Mouse (Mus musculus) ES-E14 (cell line): ENCODE measurements around the gene Epop. TPM values are rescaled to one million over a fixed set of nuclear protein-coding genes. Genes with fewer than 3 reads are reported as not detected.
A peak's percentile ranks its signal among the peaks of the same experiment; 100 is the strongest.

Experiments
- DNase-seq: peaks from one replicate; pipeline ENCODE4 v3.0.0-alpha.2; 2013; ENCODE audit warnings: low read depth, low spot score
- H3K27ac ChIP-seq: 2 replicates; pipeline ENCODE4 v1.5.1; 2012; ENCODE audit warnings: low read depth, mild to moderate bottlenecking, low read length, moderate library complexity, mixed read lengths; ENCODE audit not compliant: poor library complexity, insufficient read depth, severe bottlenecking
- H3K36me3 ChIP-seq: 2 replicates; pipeline ENCODE4 v1.6.1; 2012; ENCODE audit warnings: mild to moderate bottlenecking, low read length, moderate library complexity, mixed read lengths; ENCODE audit not compliant: control insufficient read depth, poor library complexity, insufficient read depth, severe bottlenecking
- H3K4me1 ChIP-seq, 2 experiments: fragments of 150-350 bp in 1 of 2; sonication (generic) in 1 of 2; 2 replicates each; pipeline ENCODE4 v1.6.1; 2012; ENCODE audit warnings: low read length in 2 of 2, mild to moderate bottlenecking in 1 of 2, mixed read lengths in 1 of 2; ENCODE audit not compliant: control insufficient read depth in 2 of 2, insufficient read depth in 2 of 2, poor library complexity in 1 of 2
- H3K4me3 ChIP-seq, 2 experiments: fragments of 150-350 bp in 1 of 2; sonication (generic) in 1 of 2; 2 replicates each; pipeline ENCODE4 v1.5.1; 2012; ENCODE audit warnings: low read length in 2 of 2, low read depth in 1 of 2, mild to moderate bottlenecking in 1 of 2, mixed read lengths in 1 of 2; ENCODE audit not compliant: insufficient read depth in 1 of 2, poor library complexity in 1 of 2, severe bottlenecking in 1 of 2
- H3K9ac ChIP-seq: 2 replicates; pipeline ENCODE4 v1.6.1; 2012; ENCODE audit warnings: low read depth, mild to moderate bottlenecking, low read length, mixed read lengths; ENCODE audit not compliant: poor library complexity, insufficient read depth, severe bottlenecking
- H3K9me3 ChIP-seq: fragments of 150-350 bp; sonication (generic); 2 replicates; pipeline ENCODE4 v1.6.1; 2012; ENCODE audit warnings: low read depth, mild to moderate bottlenecking, low read length; ENCODE audit not compliant: control insufficient read depth, insufficient read depth
- CHD2 ChIP-seq: IDR thresholded peaks from 2 replicates; pipeline ENCODE4 v1.6.1; 2014; ENCODE audit warnings: mild to moderate bottlenecking, low read depth, low read length, inconsistent platforms
- HCFC1 ChIP-seq: IDR thresholded peaks from 2 replicates; pipeline ENCODE4 v1.6.1; 2012; ENCODE audit warnings: low read length, inconsistent platforms, borderline replicate concordance; ENCODE audit not compliant: insufficient read depth
- MAFK ChIP-seq: IDR thresholded peaks from 2 replicates; pipeline ENCODE4 v1.6.1; 2014; ENCODE audit warnings: mild to moderate bottlenecking, low read depth, low read length, inconsistent platforms; ENCODE audit not compliant: insufficient read depth
- ZC3H11A ChIP-seq: IDR thresholded peaks from 2 replicates; pipeline ENCODE4 v1.6.1; 2012; ENCODE audit warnings: low read depth, mild to moderate bottlenecking, inconsistent platforms, low read length, borderline replicate concordance
- ZNF384 ChIP-seq: IDR thresholded peaks from 2 replicates; pipeline ENCODE4 v1.6.1; 2012; ENCODE audit warnings: low read depth, low read length, inconsistent platforms
- in situ Hi-C, 2 experiments: fragments of 600-800 bp; cut with MboI; formaldehyde crosslinking; loops; one replicate each; pipeline ENCODE4 v1.15.1; 2025; ENCODE audit warnings: low sequenced_read_pairs in 2 of 2, inconsistent platforms in 1 of 2; ENCODE audit not compliant: unreplicated experiment in 2 of 2
- total RNA-seq: library from RNA; depleted of rRNA; stranded (reverse); fragments of 300-350 nt; gene quantifications from 2 replicates; pipeline ENCODE4 v1.2.3, GENCODE M21; 2012

The Epop gene
- total RNA-seq, 1 experiment = 109 TPM

DNA sequence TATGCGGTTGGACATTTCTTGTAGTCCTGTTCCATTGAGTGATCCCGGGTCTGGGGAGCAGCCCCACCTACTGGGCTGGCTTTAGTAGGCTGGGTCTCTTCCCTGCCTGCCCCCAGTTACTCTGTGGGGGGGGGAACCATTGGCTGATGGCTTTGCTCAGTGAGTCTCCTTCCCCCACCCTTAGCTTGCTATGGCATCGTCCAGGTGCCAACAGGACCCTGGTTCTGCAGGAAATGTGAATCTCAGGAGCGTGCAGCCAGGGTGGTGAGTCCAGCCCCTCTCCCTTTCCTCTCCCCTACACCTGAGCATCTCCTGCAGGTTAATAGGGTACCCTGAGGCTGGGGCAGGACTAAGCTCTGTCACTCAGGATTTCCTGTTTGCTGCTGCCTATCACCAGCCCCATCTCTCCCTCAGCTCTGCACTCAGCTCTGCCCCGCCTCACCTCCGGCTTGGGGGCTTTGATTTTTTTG, 35.3 kb upstream of the Epop start:
- peak overlapping the region; percentile 96 for H3K9ac ChIP-seq
- H3K36me3 ChIP-seq = peaks cover 40% of the 10 kb centered on the region
- H3K9me3 ChIP-seq = no peaks in the 10 kb centered on the region
- no peak for TF ChIP-seq ZC3H11A
- no peak for TF ChIP-seq ZNF384
- no peak for TF ChIP-seq CHD2
- no peak for TF ChIP-seq MAFK
- TF ChIP-seq HCFC1 = no peak
- DNase-seq = no peak
- H3K4me1 ChIP-seq = peaks cover 13 to 31% of the 10 kb centered on the region in 2 experiments
- in situ Hi-C loops = no loop called here
- peak overlapping the region; percentile 86 to 91 for H3K4me3 ChIP-seq
- peak overlapping the region; percentile 100; the same call in 1 of the 2 replicates for H3K27ac ChIP-seq

DNA sequence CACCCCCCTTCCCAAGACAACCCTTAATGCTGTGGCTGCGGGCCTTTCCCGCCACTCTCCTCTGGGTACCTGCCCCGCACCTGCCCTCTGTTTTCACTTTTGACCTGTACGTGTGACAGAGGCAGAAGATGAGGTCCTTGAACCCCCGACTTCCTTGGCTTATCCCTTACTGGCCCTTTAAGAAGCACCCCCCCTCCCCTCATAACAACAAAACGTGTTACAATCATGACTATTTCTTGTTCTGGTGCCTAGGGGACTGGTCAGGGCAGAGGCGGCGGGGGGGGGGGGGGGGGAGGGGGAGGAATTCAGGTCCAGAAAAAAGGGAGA, 34.8 kb upstream of the Epop start:
- Histone ChIP-seq H3K9ac (peak overlapping the region; percentile 96), H3K27ac (peak overlapping the region; percentile 100), H3K36me3 (peaks cover 35% of the 10 kb centered on the region), H3K4me1 (peaks cover 11 to 26% of the 10 kb centered on the region in 2 experiments; a peak in 3 of 4 replicates), H3K9me3 (no peaks in the 10 kb centered on the region), H3K4me3 (peak overlapping the region; percentile 86 to 91)
- TF ChIP-seq ZNF384 = no peak
- no peak for TF ChIP-seq CHD2
- no peak for TF ChIP-seq ZC3H11A
- TF ChIP-seq HCFC1 = no peak
- TF ChIP-seq MAFK = no peak
- in situ Hi-C loops = no loop called here
- DNase-seq = no peak

DNA sequence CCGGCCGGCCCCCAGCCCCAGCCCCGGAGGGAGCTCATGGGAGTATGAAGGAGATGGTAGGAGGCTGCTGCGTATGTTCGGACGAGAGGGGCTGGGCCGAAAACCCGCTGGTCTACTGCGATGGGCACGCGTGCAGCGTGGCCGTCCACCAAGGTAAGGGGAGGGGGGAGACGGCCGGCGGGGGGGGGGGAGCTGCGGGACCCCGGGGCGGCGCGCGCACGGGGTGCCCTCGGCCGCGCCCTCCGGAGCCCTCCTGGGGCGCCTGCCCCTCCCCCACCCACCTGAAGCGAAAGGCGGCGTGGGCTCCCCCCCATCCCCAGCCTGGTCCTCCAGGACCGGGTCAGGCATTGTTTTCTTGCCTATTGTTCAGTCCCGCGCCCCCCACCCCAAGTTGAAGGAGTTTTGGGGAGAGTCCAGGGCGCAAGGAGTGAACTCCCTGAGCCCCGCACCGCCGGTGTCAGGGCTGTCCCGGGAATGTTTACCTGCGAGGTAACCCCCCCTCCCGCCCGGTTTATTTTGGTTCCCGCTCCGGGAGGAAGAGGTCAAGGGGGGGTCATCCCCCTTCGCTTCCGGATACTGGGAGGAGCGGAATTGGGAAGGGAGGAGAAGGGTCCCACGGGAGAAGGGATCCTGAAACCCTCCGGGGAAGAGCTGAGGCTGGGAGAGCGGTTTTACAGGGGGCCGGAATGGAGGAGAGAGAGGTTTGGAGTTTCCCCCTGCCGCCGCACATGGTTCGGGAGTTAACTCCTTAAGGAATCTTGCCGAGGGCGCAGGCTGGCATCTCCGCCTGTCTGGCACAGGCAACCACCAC, 34.2 kb upstream of the Epop start:
- peaks cover 29% of the 10 kb centered on the region for H3K36me3 ChIP-seq
- H3K4me1 ChIP-seq = peaks cover 11 to 22% of the 10 kb centered on the region in 2 experiments; a peak in 3 of 4 replicates
- in situ Hi-C loops = no loop called here
- peak overlapping the region; percentile 100 for H3K27ac ChIP-seq
- H3K4me3 ChIP-seq = peak overlapping the region; percentile 86 to 91
- H3K9me3 ChIP-seq = no peaks in the 10 kb centered on the region
- peak overlapping the region; percentile 96 for H3K9ac ChIP-seq
- DNase-seq = no peak
- TF ChIP-seq ZC3H11A (no peak), ZNF384 (no peak), HCFC1 (no peak), CHD2 (no peak), MAFK (no peak)

DNA sequence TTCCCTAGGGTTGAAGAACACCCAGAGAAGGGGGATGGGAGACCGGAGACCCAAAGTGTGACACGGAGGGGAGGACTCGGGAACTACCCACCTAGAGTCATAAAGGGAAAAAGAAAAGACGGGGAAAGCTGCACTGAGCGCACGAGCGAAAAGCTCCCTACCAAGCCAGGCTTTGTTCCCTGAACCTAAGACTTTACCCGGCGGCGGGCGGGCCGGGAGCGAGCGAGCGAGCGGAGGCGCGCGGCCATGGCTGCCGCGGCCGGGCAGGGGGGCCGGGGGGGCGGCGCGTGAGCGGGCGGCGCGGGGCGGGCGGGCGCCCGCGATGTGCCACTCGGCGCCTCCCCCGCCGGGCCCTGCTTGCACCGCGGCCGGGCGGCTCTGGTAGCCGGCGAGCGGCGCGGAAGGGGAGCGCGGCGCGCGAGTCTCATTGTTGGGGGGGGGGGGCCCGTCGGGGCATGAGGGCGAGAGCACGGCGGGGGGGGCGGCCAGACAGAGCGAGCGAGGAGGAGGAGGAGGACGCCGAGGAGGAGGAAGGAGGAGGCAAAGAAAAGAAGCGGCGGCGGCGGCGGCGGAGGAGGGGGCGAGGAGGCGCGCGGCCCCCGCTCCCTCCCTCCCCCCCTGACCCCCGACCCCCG, 33.5 kb upstream of the Epop start, which contains the start of gene Mllt6:
TSS of gene Mllt6 (plus strand) at position 522 of the 635 bp plus-strand sequence.
- DNase-seq = no peak
- H3K9me3 ChIP-seq = no peaks in the 10 kb centered on the region
- in situ Hi-C loops = no loop called here
- peak within 1 kb of the TSS; percentile 100 for H3K27ac ChIP-seq
- peak within 1 kb of the TSS; percentile 86 to 91 for H3K4me3 ChIP-seq
- peaks cover 22% of the 10 kb centered on the region for H3K36me3 ChIP-seq
- peak within 1 kb of the TSS; percentile 96 for H3K9ac ChIP-seq
- no peak for TF ChIP-seq ZC3H11A
- no peak for TF ChIP-seq MAFK
- no peak for TF ChIP-seq ZNF384
- TF ChIP-seq CHD2 = no peak
- TF ChIP-seq HCFC1 = no peak
- peaks cover 6 to 15% of the 10 kb centered on the region in 2 experiments; a peak in 3 of 4 replicates for H3K4me1 ChIP-seq
